Mouse (Mus musculus): ENCODE results near the gene Actl6b.

Gene Actl6b

DNA sequence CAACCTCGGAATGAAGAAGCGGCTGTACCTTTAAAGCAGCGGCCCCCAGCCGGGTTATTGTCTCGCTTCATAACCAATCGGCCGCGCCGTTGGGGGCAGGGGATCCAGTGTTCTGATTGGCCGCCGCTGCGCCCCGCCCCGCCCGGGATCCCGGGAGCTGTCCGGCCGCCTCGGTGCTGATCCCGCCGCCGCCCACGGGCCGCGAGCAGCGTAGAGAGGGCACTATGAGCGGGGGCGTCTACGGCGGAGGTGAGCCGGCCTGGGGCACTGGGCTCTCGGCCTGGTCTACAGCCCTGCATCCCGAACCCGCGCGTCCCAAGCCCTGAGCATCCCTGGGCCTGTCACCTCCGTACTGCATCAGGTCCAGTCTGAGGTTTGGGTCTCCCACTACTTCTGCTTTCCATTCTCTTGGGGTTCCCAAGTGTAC, at the start of gene Actl6b:
TSS of gene Actl6b (plus strand) at position 107 of the 427 bp plus-strand sequence.
- DNase-seq: peak; percentile 93

DNA sequence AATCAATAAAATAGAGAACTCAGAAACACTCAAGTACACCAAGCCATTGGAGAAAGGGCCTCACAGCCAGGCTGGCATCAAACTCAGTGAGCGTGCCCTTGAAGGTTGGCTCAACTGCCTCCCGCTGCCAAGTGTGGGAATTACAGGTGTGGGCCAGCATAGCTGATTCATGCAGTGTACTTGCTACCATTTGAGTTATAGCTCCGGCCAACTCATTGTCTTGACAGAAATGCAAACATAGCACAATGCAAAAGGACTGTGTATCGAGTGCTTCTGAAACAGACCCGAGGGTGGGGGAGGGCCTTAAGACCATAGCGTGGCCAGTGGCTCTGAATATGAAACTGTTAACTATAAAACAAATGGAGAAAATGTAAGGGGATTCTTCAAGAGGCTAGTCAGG, 49.3 kb upstream of the Actl6b start:
- no peak for DNase-seq

DNA sequence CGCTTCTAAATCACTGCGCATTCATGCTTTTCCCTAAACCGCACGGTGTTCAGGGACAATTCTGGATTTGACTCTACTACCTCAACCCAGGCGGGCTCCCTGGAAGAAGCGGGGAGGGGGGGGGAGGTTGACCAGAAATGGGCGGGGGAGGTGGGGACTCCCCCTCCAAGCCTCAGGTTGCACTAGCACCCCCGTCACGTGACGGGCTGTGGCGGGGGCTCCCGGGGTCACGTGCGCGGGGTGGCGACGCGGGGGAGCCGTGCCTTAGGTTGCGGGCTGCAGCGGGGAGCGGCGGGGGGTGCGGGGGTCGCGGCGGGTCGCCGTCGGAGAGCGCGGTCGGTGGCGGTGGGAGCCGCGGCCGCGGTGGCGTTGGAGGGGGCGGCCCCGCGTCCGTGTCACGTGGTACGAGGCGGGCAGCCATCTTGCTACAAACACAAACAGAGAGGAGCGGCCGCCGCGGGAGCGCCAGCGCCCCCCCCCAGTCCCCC, 43.3 kb upstream of the Actl6b start:
- peak; percentile 77 for DNase-seq

DNA sequence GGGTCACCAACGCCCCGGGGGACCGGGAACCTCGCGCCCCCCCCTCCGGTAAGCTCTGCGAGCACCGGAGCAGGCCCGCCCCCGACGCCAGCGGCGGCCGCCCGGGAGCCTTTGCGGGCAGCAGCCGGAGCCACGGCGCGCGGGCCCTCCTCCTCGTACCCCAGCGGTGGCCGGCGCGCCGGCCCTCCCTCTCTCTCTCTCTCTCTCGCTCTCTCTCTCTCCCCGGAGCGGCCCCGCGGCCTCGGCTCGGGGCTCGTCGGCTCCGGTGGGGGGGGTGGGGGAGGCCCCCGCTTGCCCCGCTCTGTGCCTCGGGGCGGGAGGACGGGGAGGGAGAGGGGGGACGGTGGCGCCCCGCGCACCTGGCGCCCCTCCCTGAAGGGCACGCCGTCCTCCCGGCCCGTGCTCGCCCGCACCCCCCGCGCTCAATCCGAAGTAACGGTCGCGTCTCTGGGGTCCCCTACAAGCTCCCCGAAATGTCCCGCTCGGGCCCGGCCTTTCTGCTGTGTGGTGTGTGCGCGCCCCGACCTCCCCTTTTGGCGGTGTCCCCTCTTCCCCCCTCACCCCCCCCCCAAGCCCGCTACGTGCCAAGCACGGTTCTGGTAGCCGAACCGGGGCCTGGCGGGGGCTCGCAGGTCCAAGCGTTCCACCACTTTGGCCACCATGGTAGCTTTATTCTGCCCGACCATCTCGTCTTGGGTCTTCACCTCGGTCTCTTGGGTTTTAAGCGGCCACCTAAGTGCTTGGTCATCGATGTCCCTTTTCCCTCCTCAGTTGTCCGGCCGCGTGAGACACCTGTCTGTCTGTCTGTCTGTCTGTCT, 42.5 kb upstream of the Actl6b start:
- peak; percentile 41 for DNase-seq

DNA sequence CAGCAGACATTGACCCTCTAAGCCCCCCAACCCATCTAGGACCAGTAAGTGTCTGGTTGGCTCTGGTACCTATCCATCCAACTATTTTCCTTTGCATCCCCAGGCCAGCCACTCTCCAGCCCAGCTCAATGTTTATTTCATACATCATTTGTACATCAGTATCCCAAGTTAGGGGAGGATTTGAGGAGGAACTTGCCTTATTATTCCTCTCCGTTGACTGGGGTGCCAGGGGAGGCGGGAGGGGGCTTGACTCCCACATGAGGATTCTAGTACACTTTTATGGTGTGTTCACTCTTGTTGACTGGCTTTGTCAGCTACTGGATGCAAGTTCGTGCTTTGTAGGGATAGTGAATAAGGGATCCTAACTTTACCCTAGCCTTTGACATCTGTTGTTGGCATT, 41.6 kb upstream of the Actl6b start:
- no peak for DNase-seq

DNA sequence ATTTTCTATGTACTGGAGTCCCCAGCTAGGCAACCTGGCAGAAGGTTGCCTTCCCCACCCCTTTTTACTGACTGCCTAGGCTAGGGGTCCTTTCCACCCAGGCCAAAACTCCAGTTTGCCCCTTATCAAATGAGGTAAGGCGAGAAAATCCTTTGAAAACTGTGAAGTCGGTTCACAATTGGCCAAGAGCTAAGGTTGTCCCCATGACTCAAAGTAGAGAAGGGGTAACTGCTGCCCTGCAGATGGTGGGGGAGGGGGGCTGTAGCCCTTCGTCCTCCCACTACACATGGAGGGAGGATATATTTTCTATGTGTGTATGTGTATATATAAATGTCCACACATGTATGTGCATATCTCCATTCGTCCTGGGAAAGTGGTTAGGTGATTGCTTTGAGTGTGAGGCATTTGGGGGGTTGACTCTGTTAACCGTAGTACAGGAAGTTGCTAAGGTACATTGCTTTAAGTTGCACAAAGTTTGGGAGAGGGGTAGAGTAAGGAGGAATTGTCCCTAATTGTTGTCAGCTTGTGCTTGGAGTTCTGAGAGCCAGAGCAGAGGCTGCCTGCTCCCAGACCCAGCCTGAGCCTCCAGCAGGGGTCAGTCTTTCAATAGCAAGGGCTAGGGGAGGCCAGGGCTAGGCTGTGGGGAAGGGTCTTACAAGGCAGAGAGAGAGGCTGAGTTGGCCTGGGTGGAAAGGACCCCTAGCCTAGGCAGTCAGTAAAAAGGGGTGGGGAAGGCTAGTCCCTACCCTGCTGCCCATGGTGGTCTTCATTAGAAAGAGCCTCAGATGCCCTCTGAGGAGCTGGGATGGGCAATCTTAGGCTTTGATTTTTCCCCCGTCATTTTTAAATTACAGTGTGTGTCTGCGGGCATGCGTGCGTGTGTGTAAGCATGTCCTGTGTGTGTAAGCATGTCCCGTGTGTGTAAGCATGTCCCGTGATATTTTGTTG, 40.2 kb upstream of the Actl6b start:
- peak; percentile 43 for DNase-seq

DNA sequence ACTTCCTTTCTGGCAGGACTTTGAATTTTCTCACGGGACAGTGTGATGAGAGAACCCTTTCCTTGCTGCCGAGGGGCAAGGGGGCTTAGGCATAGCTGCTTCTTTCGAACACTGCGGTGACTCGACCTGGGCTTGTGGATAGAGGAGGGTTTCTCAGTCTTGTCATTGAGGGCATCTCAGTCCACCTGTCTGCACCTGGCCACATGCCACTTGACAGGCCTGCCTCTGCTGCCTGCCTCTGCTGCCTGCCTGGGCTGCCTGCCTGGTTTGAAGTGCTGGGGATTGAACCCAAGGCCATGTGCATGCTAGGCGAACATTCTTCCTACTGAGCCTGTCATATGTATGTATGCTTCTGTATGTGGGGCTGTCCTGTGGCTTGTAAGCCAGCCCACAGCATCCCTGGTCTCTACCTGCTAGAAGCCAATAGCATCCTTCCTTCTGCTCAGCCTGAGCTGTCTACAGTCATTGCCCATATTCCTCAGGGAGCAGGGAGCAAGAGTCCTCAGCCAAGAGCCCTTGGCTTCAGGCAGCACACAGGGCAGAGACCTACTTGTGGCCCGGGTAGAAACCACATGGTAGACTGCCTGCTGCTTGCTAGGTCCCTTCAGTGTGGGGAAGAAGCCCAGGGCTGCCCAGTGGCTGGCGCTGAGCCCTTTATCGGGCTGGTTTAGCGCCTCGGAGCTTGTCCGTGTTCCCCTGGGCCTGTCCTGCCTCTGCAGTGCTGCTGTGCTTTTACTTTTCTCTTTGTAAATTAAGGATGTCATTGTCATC, 39.2 kb upstream of the Actl6b start:
- DNase-seq: no peak

DNA sequence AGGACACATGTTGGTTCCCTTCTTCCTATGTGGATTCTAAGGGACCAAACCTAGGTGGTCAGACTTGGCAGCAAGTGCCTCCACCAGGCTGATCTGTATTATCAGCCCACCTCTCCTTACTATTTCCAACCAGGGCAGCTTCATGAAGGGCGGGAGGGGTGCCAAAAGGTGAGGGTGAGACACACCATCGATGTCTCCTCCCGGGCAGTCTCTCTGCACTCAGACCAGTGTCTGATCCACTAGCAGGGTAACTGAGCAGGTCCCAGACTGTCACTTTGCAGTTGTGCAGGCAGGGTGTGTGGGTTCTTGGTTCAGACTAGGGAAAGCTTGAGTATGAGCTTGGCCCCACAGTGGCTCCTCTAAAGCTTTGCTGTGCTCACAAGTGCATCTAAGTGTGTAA, 38.5 kb upstream of the Actl6b start:
- DNase-seq: no peak

DNA sequence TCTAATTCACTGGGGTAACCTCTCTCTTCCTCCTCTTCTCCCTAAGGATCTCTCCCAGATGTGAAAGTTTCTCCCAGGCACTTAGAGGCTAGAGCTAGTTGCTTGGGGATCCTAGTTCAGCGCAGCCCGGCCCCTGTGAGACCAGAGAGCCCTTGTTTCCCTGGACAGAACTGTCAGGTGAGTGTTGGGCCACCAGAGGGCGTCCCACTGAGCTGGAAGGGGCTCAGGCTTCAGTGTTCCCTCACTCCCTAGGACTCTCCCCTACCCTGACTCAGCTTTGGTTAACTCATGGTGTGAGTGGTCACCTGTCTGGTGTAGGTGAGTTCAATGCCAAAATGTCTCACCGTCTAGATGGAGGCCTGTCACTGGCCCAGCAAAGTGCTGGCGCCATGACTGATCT, 34.9 kb upstream of the Actl6b start, which contains the start of gene Gigyf1:
TSS of gene Gigyf1 (plus strand) at position 113 of the 400 bp plus-strand sequence.
- no peak for DNase-seq

DNA sequence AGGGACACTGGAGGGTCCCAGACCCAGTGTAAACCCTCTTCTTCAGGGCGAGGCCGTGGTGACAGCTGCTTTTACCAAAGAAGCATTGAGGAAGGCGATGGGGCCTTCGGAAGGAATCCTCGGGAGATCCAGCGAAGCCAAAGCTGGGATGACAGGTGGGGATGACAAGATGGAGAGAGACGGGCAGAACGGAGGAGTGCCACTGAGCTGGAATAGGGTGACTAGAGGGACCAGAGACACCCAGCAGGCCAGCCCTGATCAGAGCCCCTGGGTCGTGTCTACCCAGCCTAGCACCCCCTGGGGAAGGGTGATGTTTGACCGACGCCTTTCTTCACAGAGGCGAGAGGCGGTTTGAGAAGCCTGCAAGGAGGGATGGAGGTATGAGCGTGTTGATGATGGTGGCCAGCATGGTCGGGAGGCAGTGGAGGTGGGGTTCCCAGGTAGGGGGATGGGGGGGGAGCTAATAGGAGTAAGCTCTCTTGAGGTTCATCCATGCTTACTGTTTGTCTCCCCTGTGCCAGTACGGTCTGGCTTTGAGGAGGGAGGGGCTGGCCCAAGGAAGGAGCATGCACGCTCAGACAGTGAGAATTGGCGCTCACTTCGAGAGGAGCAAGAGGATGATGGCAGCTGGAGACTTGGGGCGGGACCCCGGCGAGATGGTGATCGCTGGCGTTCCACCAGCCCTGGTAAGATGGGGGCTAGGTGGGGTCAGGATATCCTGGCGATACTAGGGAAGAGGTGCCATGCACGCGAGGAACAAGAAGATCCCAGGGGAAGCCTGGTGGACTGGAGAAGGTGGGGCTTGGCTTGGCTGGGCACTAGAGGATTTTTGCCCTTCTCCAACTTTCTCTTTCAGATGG, 33.4 kb upstream of the Actl6b start:
- no peak for DNase-seq

DNA sequence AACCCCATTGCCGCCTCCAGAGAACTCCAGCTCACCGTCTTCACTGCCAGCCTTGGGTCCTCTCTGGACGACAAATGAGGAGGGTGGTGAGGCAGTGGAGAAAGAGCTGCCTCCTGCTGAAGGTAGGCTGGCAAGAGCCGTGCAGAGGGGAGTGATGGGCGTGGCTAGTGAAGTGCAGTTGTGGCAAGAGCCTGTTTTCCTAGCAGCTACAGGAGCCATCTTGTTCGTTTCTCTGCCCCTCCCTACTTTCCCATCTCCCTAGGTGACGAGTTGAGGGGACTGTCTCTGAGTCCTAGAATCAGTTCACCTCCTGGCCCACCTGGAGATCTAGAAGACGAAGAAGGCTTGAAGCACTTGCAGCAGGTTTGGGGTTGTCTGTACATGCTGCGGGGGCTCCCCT, 31.5 kb upstream of the Actl6b start:
- DNase-seq: no peak

DNA sequence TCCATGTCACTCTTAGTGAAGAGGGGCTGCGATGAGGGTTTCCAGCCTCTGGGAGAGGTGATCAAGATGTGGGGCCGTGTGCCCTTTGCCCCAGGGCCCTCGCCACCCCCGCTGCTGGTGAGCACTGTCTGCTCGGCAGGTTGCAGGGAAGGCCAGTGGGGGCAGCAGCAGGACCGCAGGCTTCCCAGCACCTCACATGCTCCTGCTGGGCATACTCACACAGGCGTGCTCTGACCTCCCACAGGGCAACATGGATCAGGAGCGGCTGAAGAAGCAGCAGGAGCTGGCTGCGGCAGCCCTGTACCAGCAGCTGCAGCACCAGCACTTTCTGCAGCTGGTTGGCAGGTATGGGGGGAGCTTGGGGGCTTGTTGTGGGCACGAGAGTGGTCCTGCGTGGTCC, 30.6 kb upstream of the Actl6b start:
- DNase-seq: no peak

DNA sequence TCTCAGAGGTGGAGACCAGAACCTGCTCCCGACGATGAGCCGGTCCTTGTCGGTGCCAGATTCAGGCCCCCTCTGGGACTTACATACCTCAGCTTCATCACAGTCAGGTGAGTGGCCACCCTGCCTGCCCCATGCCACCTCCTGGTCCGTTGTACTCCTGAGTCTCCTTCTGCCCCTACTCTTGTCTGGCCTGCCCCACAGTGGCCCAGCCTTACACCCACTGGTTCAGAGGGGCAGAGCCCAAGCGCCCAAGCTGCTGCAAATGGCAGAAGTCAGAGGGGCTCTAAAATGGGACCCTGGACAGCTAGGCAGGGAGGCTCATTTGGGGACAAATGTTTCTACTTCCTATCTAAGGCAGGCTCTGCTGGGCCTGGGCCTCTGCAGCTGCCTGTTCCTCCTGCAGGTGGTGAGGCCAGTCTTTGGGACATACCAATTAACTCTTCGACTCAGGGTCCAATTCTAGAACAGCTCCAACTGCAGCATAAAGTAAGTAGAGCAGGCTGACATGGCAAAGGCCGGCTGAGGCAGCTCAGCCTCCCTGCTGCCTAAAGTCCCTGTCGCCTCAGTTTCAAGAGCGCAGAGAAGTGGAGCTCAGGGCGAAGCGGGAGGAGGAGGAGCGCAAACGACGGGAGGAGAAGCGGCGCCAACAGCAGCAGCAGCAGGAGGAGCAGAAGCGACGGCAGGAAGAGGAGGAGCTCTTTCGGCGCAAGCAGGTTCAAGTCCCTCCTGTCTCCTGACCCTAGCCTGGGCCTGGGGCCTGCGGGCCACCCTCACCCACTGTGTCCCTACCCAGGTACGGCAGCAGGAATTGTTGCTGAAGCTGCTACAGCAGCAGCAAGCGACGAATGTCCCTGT, 29.7 kb upstream of the Actl6b start:
- no peak for DNase-seq

DNA sequence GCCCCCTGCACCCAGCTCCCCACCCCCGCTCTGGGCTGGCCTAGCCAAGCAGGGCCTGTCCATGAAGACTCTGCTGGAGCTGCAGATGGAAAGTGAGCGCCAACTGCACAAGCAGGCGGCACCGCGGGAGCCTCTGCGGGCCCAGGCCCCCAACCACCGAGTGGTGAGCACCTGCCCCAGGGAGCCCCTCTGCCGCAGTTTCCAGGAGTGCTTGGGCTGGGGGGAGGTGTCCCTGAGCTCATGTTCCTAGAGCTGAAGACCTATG, 29.1 kb upstream of the Actl6b start:
- DNase-seq: no peak

DNA sequence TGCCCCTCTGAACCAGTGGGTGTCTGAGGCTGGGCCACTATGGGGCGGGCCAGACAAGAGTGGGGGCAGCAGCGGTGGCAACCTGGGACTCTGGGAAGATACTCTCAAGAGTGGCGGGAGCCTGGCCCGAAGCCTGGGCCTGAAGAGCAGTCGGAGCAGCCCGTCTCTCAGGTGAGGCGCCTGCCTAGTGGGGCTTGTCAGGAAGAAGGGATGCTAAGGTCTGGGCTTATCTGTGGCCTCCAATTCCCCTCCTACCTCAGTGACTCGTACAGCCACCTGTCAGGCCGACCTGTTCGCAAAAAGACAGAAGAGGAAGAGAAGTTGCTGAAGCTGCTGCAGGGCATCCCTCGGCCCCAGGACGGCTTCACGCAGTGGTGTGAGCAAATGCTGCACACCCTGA, 28.6 kb upstream of the Actl6b start:
- no peak for DNase-seq

DNA sequence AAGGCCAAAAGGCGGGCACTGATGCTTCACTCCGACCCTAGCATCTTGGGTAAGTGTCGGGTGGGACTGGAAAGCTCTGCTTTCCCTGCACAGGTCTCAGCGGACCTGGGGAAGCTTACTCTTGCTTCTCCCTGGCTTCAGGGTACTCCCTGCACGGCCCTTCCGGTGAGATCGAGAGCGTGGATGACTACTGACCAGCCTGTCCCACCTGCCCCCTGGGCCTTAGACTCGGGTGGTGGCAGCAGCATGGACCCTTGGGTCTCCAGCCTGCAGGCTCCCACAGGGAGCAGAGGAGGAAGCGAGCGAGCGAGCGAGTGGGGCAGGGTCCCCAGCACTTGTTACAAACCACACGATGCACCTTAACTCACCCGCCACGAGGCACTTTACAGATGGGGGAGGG, 27.8 kb upstream of the Actl6b start:
- no peak for DNase-seq

DNA sequence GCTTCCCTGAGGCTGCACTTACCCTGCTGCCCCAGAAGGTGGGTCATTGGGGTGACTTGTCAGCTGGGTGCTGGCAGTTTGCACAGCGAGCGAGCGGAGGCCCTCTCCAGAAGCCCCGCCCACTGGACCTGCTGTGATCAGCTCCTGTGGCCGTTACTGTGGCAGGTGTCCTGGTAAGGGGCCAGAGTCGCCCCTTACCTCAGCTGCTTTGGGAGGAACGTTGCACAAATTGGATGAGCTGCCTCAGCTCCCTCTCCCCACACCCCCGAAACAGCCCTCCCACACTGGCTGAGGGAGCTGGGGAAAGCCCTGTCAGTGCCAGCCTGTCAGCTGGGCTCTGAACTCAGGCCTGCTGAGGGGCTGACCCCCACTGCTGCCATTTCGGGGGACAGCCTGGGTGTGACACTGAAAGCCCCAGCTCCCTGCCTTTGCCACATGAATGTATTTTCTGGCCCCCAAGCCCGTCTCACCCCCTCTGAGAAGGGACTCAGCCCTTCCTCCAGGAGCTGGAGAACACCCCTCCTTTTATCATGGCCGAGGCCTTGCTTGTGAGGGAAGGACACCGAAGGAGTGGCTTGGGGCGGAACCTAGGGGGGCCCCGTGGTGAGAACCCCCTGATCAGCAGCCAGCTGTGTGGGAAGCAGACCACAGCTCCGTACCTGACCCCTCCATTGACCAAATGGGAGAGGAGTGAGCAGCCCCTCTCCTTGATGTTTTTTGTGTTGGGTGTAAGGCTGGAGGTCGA, 27.0 kb upstream of the Actl6b start:
- DNase-seq: no peak

DNA sequence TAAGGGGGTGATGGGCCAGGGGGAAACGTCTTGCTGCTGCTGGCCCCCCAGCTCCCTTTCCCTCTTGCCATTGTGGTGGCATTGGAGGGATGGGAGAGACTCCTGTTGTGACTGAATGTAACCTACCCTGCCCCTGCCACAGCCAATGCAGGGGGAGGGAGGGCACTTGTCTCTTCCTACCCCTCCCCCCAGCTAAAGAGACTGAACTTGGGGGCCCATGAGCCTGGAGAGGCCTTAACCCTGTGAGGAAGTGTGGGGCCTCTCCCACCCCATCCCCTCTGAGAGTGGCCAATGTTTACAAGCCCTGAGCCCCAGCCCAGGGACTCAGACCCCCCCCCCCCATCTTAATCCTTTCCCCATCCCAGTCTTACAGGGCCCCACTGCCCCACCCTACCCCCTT, 25.9 kb upstream of the Actl6b start:
- no peak for DNase-seq

DNA sequence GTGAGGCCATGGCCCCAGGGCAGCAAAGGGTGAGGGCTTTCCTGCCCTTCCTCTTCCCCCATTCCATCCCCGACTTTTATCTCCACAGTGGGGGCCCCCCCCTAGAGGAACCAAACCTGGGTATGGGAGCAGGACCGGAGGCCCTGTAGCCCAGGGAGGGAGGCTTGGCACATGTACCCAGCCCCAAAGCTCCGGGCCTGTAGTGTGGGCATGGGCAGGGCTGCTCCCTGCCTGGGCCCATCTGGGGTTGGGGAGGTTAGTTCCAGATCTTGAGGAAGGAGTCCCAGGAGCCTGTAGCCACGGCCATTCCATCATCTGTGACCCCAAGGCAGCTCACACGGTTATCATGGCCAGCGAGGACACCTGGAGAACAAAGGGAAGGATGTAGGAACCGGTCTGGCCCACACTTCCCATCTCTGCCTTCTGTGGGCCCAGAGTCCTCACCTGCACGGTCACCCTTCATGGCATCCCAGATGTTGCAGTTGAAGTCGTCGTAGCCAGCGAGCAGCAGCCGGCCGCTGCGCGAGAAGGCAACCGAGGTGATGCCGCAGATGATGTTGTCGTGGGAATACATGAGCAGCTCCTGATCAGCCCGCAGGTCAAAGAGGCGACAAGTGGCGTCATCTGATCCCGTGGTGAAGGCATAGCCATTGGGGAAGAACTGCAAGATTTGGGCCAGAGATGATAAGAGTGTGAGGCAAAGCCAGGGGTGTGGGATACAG, 24.9 kb upstream of the Actl6b start:
- DNase-seq: no peak
